Mouse (Mus musculus): ENCODE data around the gene Grin1. TPM values are rescaled to one million over a fixed set of nuclear protein-coding genes. Genes with fewer than 3 reads are reported as not detected.
"Not testable (repeated sequence)": the region's sequence is repeated elsewhere in the genome, so short reads cannot be mapped to it uniquely, and the experiment has no call there.

Gene Grin1
- polyA plus RNA-seq, 1 experiment: 0.46 TPM

GRCm38 (mm10) chr2:25263623-25264285 is 55.2 kb downstream of the Grin1 start:
- H3K4me1 ChIP-seq (ENCODE audit: control insufficient read depth, insufficient read depth, low read length): peaks cover 10% of the 10 kb centered on the region
- peak overlapping the region; percentile 66 for H3K4me3 ChIP-seq (replicated peaks; ENCODE audit: extremely low read depth, low read depth, low read length)
- DNase-seq: no peak
- 38% methylated on average over 12 of the region's 12 CpGs for WGBS
- TF ChIP-seq CTCF (IDR thresholded peaks at IDR 0.05; ENCODE audit: insufficient read depth, low read length): no peak
- TF ChIP-seq POLR2A (IDR thresholded peaks at IDR 0.05; ENCODE audit: borderline replicate concordance, extremely low read depth, low read depth, low read length): no peak

GRCm38 (mm10) chr2:25262795-25263622 is 56.0 kb downstream of the Grin1 start:
- no peak for DNase-seq
- TF ChIP-seq POLR2A (IDR thresholded peaks at IDR 0.05; ENCODE audit: borderline replicate concordance, extremely low read depth, low read depth, low read length): no peak

GRCm38 (mm10) chr2:25262291-25262767 is 56.7 kb downstream of the Grin1 start, which contains the start of gene Tprn:
Tprn (plus strand) TSS chr2:25262618.
- TF ChIP-seq POLR2A (IDR thresholded peaks at IDR 0.05; ENCODE audit: borderline replicate concordance, extremely low read depth, low read depth, low read length) (peak; percentile 28; the same call in 1 of the 2 replicates), CTCF (IDR thresholded peaks at IDR 0.05; ENCODE audit: insufficient read depth, low read length) (no peak)
- Histone ChIP-seq H3K4me3 (replicated peaks; ENCODE audit: extremely low read depth, low read depth, low read length) (peak within 1 kb of the TSS; percentile 66), H3K4me1 (ENCODE audit: control insufficient read depth, insufficient read depth, low read length) (peaks cover 10% of the 10 kb centered on the region)
- WGBS: under 1% methylated on average over 39 of the region's 39 CpGs
- DNase-seq: peak; percentile 89

More at GRCm38 (mm10) chr2:25262795-25263622, 56.0 kb downstream of the Grin1 start:
- 1% methylated on average over 81 of the region's 82 CpGs for WGBS
- Histone ChIP-seq H3K4me1 (ENCODE audit: control insufficient read depth, insufficient read depth, low read length) (peaks cover 10% of the 10 kb centered on the region), H3K4me3 (replicated peaks; ENCODE audit: extremely low read depth, low read depth, low read length) (peak overlapping the region; percentile 66)

- H3K4me1 ChIP-seq (ENCODE audit: control insufficient read depth, insufficient read depth, low read length): peaks cover 10% of the 10 kb centered on the region
- H3K4me3 ChIP-seq (replicated peaks; ENCODE audit: extremely low read depth, low read depth, low read length): peak overlapping the region; percentile 55
- no peak for DNase-seq
- WGBS: 45% methylated on average over 12 of the region's 12 CpGs
- TF ChIP-seq POLR2A (IDR thresholded peaks at IDR 0.05; ENCODE audit: borderline replicate concordance, extremely low read depth, low read depth, low read length) (no peak), CTCF (IDR thresholded peaks at IDR 0.05; ENCODE audit: insufficient read depth, low read length) (no peak)
Measured at GRCm38 (mm10) chr2:25261870-25262269, 57.1 kb downstream of the Grin1 start.

- 61% methylated on average over 2 of the region's 2 CpGs for WGBS
- TF ChIP-seq CTCF (IDR thresholded peaks at IDR 0.05; ENCODE audit: insufficient read depth, low read length): peak; percentile 30
- TF ChIP-seq POLR2A (IDR thresholded peaks at IDR 0.05; ENCODE audit: borderline replicate concordance, extremely low read depth, low read depth, low read length): no peak
- H3K4me3 ChIP-seq (replicated peaks; ENCODE audit: extremely low read depth, low read depth, low read length): no peak overlapping the region
- no peak for DNase-seq
- H3K4me1 ChIP-seq (ENCODE audit: control insufficient read depth, insufficient read depth, low read length): peaks cover 14% of the 10 kb centered on the region
Measured at GRCm38 (mm10) chr2:25258887-25259286, 60.1 kb downstream of the Grin1 start.

- not testable (repeated sequence) for DNase-seq; H3K4me3 ChIP-seq (replicated peaks; ENCODE audit: extremely low read depth, low read depth, low read length); H3K4me1 ChIP-seq (ENCODE audit: control insufficient read depth, insufficient read depth, low read length)
- 80% methylated on average over 5 of the region's 5 CpGs for WGBS
Measured at GRCm38 (mm10) chr2:25257250-25257649, 61.7 kb downstream of the Grin1 start.

GRCm38 (mm10) chr2:25256443-25257109 is 62.4 kb downstream of the Grin1 start:
- H3K4me1 ChIP-seq (ENCODE audit: control insufficient read depth, insufficient read depth, low read length); DNase-seq: not testable (repeated sequence)
- H3K4me3 ChIP-seq (replicated peaks; ENCODE audit: extremely low read depth, low read depth, low read length): peak overlapping the region; percentile 93
- 39% methylated on average over 12 of the region's 12 CpGs for WGBS
- TF ChIP-seq CTCF (IDR thresholded peaks at IDR 0.05; ENCODE audit: insufficient read depth, low read length): peak; percentile 25; the same call in 1 of the 2 replicates

GRCm38 (mm10) chr2:25255284-25255779 is 63.7 kb downstream of the Grin1 start, which contains the start of gene Tmem203:
Tmem203 (plus strand) TSS chr2:25255439.
- peak within 1 kb of the TSS; percentile 93 for H3K4me3 ChIP-seq (replicated peaks; ENCODE audit: extremely low read depth, low read depth, low read length)
- TF ChIP-seq POLR2A (IDR thresholded peaks at IDR 0.05; ENCODE audit: borderline replicate concordance, extremely low read depth, low read depth, low read length): peak; percentile 84
- no peak for TF ChIP-seq CTCF (IDR thresholded peaks at IDR 0.05; ENCODE audit: insufficient read depth, low read length)
- DNase-seq: peak; percentile 89
- peaks cover 9% of the 10 kb centered on the region; the same call in 1 of the 2 replicates for H3K4me1 ChIP-seq (ENCODE audit: control insufficient read depth, insufficient read depth, low read length)
- WGBS: under 1% methylated on average over 39 of the region's 39 CpGs

- WGBS: 75% methylated on average over 1 of the region's 1 CpGs
- Histone ChIP-seq H3K4me1 (ENCODE audit: control insufficient read depth, insufficient read depth, low read length) (peaks cover 9% of the 10 kb centered on the region; the same call in 1 of the 2 replicates), H3K4me3 (replicated peaks; ENCODE audit: extremely low read depth, low read depth, low read length) (no peak overlapping the region)
- no peak for DNase-seq
- peak; percentile 54 for TF ChIP-seq CTCF (IDR thresholded peaks at IDR 0.05; ENCODE audit: insufficient read depth, low read length)
- no peak for TF ChIP-seq POLR2A (IDR thresholded peaks at IDR 0.05; ENCODE audit: borderline replicate concordance, extremely low read depth, low read depth, low read length)
Measured at GRCm38 (mm10) chr2:25252331-25252730, 66.7 kb downstream of the Grin1 start.

All from lung, adult 2 months (tissue).